Mouse (Mus musculus): Measurements from ENCODE around the gene Ccnyl1. TPM values are rescaled to one million over a fixed set of nuclear protein-coding genes. Genes with fewer than 3 reads are reported as not detected.
"Not testable (repeated sequence)": the region's sequence is repeated elsewhere in the genome, so short reads cannot be mapped to it uniquely, and the experiment has no call there.

Ccnyl1 gene
- 1.6 and 2.3 TPM in 2 replicates for polyA plus RNA-seq (2016; fragmentation: Nextera tagmentation; extraction: Ambion mirVana)

DNA sequence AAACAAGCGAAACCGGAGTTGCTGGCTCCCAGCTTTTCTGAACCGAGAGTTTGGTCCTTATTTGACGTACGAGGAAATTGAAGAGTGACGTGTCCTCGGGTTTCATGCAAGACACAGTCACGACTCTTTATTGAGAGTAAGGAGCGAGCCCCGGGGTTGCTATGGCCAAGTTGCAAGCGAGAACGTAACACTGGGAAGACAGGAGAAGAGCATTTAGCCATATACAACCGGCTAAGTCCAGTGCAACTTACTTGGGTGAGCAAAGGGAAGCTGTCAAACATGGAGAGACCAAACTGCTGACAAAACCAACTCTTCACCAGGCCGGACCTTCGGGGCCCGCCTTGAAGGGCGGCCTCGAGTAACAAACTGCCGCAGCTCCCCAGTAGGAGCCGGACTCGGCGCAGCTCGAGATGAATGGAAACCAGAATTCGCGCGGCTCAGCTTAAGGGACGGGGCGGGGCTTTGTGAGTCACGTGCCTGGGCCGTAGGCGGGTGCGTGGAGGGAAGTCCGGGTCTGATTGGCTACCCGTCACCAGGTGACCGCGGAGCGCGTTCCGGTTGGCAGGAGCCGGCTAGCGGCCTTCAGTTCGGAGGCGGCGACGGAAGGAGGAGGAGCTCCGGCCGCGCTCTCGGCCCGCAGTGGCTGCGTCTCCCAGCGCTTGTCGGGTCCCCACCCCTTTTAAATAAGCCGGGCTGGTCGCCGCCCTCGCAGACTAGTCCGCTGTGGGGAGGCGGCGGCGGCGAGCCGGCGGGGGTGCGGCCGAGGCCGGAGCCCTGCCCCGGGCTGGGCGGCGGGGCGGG is at the start of gene Ccnyl1:
Ccnyl1 (plus strand) TSS at position 243 of the 801 bp plus-strand sequence.
- Histone ChIP-seq H3K4me1 (peaks cover 37% of the 10 kb centered on the region), H3K27me3 (replicated peaks) (no peaks in the 10 kb centered on the region), H3K9me3 (replicated peaks) (no peaks in the 10 kb centered on the region), H3K4me2 (peak within 1 kb of the TSS; percentile 94), H3K9ac (peak within 1 kb of the TSS; percentile 91), H3K27ac (peak within 1 kb of the TSS; percentile 86), H3K4me3 (peak within 1 kb of the TSS; percentile 87), H3K36me3 (no peaks in the 10 kb centered on the region)
- WGBS (ENCODE audit: insufficient replicate concordance) = under 1% methylated on average over 69 of the region's 71 CpGs
- ATAC-seq = peak; percentile 98

DNA sequence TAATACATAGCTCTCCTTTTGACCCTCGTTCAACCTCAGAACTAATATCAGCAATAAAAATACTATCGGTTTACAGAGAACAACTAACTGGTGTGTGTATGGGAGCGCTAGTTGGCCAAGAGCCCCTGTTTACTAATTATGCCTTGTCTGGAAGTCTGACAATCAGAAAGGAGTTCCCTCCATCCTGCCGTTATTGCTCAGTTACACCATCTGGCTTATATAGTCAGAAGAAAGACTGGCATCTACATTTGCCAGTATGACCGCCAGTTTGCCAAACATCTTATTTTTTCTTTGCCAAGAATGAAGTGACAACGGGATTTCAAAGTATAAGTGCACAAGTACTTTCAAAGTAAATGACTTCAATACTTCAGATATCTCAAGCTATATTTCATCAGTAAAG is 49.2 kb upstream of the Ccnyl1 start:
- 86% methylated on average over 6 of the region's 6 CpGs for WGBS (ENCODE audit: insufficient replicate concordance)
- H3K27me3 ChIP-seq (replicated peaks) = no peaks in the 10 kb centered on the region
- ATAC-seq = no peak

DNA sequence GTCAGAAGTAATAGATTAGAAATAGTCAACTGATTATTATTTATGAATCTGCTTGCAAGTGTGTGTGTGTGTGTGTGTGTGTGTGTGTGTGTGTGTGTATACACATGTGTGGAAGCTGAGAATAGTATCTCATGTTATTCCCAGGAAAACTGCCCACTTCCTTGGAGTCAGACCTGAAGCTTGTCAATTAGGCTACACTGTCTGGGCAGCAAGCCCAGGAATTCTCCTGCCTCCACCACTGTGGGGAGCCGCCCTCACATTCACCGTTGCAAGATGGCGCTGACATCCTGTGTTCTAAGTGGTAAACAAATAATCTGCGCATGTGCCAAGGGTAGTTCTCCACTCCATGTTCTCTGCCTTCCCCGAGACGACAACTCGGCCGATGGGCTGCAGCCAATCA is 47.7 kb upstream of the Ccnyl1 start:
- not testable (repeated sequence) for H3K27me3 ChIP-seq (replicated peaks); H3K9ac ChIP-seq; H3K36me3 ChIP-seq; H3K4me2 ChIP-seq; ATAC-seq; H3K9me3 ChIP-seq (replicated peaks); H3K4me3 ChIP-seq; H3K27ac ChIP-seq
- H3K4me1 ChIP-seq = peaks cover 24% of the 10 kb centered on the region
- WGBS (ENCODE audit: insufficient replicate concordance) = 94% methylated on average over 8 of the region's 8 CpGs

More for the DNA sequence above, 49.2 kb upstream of the Ccnyl1 start:
- Histone ChIP-seq H3K4me2 (no peak overlapping the region), H3K9ac (no peak overlapping the region), H3K4me3 (no peak overlapping the region), H3K4me1 (peaks cover 24% of the 10 kb centered on the region), H3K36me3 (no peaks in the 10 kb centered on the region), H3K9me3 (replicated peaks) (no peaks in the 10 kb centered on the region), H3K27ac (no peak overlapping the region)

DNA sequence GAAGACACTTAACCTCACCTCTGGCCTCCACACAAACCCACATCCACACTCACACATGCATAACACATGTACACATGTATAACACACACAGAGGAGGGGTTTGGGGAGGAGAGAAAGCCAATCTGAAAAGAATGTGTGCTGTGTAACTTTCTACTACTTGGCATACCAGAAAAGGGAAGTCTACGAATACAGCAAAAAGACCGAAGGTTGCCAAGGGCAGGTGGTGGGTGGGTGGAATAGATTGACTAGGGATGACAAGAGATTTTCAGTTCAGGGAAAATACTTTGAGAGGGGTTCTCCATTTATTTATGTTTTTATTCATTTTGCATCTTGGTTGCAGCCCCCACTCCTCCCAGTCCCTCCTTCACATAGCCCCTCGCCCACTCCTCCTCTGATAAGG is 45.7 kb upstream of the Ccnyl1 start:
- no peak overlapping the region for H3K4me3 ChIP-seq
- peaks cover 8% of the 10 kb centered on the region for H3K4me1 ChIP-seq
- 80% methylated on average over 3 of the region's 3 CpGs for WGBS (ENCODE audit: insufficient replicate concordance)
- no peak overlapping the region for H3K27ac ChIP-seq
- H3K9me3 ChIP-seq (replicated peaks) = no peaks in the 10 kb centered on the region
- no peak for ATAC-seq
- H3K36me3 ChIP-seq = no peaks in the 10 kb centered on the region
- H3K9ac ChIP-seq = no peak overlapping the region
- no peak overlapping the region for H3K4me2 ChIP-seq
- no peaks in the 10 kb centered on the region for H3K27me3 ChIP-seq (replicated peaks)

DNA sequence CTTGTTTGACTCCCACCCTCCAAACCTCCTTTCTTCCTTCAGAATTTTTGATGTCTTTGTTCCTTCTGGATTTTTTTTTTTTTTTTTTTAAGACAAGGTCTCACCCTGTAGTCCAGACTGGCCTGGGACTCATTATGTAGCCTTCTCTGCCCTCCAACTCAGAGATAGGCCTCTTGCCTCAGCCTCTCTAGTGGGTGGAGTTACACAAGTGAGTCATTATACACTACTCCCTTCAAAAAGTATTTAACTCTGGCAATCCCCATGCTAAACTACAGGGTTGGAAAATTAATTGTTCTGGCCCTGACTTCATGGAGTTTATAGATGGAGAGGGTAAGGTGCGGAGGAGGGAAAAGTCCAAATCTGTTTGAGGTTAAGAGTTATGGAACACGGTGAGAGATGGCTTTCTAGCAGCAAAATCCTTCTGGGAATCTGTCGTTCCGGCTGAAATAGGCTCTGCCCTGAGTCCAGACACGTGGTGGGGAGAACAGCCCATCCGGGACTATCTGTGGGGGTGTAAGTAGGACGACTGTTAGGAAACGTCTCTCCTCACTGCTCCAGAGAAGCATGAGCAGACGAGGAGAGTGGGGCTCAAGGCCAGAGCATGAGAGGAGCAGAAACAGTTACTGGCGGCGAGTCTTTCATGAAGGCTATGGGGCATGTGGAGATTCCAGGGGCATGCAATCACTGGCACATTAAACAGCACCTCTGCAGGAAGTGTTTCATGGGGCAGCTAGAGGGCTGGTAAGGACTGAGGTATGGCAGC is 40.7 kb upstream of the Ccnyl1 start:
- ATAC-seq = no peak
- Histone ChIP-seq H3K4me1 (0 out of 2 replicates have a peak, but pooled peaks cover 6% of the 10 kb centered on the region), H3K36me3 (no peaks in the 10 kb centered on the region), H3K27me3 (replicated peaks) (no peaks in the 10 kb centered on the region), H3K4me3 (no peak overlapping the region), H3K27ac (no peak overlapping the region), H3K4me2 (no peak overlapping the region), H3K9me3 (replicated peaks) (no peaks in the 10 kb centered on the region), H3K9ac (no peak overlapping the region)
- WGBS (ENCODE audit: insufficient replicate concordance) = 66% methylated on average over 11 of the region's 11 CpGs

DNA sequence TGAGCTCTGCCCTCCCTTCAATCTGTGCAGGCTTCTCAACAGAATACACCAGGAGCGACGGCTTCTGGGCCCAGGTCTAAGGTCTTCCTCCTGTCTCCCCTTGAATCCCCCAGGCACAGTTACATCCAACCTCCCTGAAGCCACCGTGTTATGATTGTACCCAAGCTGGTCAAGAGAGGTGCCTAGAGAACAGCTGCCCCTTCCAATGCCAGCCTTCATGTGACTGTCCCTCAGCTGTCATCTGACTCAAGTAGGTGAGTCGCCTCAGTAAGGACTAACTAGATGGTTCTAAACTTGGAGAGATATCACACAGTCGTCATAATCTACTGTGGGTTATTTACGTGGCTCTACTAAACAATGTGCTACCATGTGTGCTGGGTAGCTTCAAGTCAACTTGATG is 36.6 kb upstream of the Ccnyl1 start:
- no peak overlapping the region for H3K27ac ChIP-seq
- H3K36me3 ChIP-seq = no peaks in the 10 kb centered on the region
- H3K9ac ChIP-seq = no peak overlapping the region
- no peak overlapping the region for H3K4me2 ChIP-seq
- H3K9me3 ChIP-seq (replicated peaks) = no peaks in the 10 kb centered on the region
- H3K4me3 ChIP-seq = no peak overlapping the region
- no peaks in the 10 kb centered on the region for H3K4me1 ChIP-seq
- no peaks in the 10 kb centered on the region for H3K27me3 ChIP-seq (replicated peaks)
- ATAC-seq = no peak; the same call in 1 of the 2 replicates
- 78% methylated on average over 6 of the region's 6 CpGs for WGBS (ENCODE audit: insufficient replicate concordance)

DNA sequence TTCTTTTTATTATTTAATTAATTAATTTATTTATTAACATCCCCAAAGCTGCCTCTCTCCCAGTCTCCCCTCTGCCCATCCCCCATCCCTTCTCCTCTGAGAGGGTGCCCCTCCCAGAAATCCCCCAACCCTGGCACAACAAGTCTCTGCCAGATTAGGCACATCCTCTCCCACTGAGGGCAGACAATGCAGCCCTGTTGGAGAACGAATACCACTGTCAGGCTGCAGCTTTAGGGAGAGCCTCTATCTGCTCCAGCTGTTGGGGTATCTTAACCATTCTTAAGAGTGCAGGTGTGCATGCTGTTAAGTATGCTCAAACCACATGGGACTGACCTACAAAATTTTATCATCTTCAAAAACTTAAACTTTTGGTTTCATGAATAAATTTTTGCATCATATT is 34.8 kb upstream of the Ccnyl1 start:
- 30% methylated on average over 1 of the region's 1 CpGs for WGBS (ENCODE audit: insufficient replicate concordance)
- H3K4me3 ChIP-seq = no peak overlapping the region
- no peak for ATAC-seq
- H3K36me3 ChIP-seq = no peaks in the 10 kb centered on the region
- H3K9ac ChIP-seq = no peak overlapping the region
- H3K4me2 ChIP-seq = no peak overlapping the region
- H3K4me1 ChIP-seq = no peaks in the 10 kb centered on the region
- no peak overlapping the region for H3K27ac ChIP-seq
- H3K27me3 ChIP-seq (replicated peaks) = no peaks in the 10 kb centered on the region
- no peaks in the 10 kb centered on the region for H3K9me3 ChIP-seq (replicated peaks)

DNA sequence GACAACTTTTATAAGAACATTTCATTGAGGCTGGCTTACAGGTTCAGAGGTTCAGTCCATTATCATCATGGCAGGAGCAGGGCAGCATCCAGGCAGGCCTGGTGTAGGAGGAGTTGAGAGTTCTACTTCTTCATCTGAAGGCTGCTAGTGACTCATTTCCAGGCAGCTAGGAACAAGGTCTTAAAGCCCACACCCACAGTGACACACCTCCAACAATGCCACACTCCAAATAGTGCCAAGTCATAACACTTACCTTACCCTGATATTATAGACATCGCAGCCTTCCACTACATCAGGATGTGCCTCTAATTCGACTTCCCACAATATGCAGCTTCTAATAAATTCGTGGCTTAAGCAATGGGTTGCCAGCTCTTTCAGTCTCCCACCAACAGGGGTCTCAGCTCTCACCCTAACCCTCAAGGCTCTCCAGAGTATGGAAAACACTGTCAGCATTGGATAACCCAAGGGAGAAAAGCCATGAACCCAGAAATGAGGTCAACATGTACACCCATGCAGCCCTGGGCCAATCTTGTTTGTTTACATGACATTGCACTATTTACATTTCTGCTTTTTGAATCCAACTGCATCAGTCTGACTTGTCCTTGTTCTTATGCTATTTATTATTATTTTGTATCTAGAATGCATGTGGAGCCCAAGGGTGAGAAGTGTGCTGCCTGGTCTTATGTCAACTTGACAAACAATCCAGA is 33.7 kb upstream of the Ccnyl1 start:
- Histone ChIP-seq H3K4me1 (no peaks in the 10 kb centered on the region), H3K27me3 (replicated peaks) (no peaks in the 10 kb centered on the region), H3K4me3 (no peak overlapping the region), H3K9ac (no peak overlapping the region), H3K36me3 (no peaks in the 10 kb centered on the region), H3K27ac (no peak overlapping the region), H3K4me2 (no peak overlapping the region), H3K9me3 (replicated peaks) (no peaks in the 10 kb centered on the region)
- WGBS (ENCODE audit: insufficient replicate concordance) = 69% methylated on average over 3 of the region's 3 CpGs
- 0 out of 2 replicates have a peak, but pooled peaks have one; percentile 40 for ATAC-seq

DNA sequence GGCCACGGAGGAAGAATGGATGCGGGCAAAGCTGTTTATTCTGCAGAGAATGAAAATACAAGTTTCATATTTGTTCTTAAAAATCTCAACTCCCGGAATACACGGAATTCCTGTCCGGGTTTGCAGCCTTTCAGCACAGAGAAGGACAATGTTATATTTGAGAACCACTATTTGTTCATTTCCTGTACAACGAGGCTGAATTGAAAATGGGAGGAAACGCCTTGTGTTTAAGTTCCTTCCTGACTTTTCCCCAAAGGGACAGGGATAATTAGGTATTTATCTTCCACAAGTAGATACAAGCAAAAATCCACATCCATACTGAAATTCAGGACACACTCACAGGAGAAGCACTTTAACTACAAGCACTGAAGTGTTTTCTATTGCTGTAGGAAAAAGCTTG is 31.4 kb upstream of the Ccnyl1 start:
- H3K9ac ChIP-seq = no peak overlapping the region
- ATAC-seq = no peak
- no peak overlapping the region for H3K27ac ChIP-seq
- H3K9me3 ChIP-seq (replicated peaks) = no peaks in the 10 kb centered on the region
- H3K4me2 ChIP-seq = no peak overlapping the region
- no peaks in the 10 kb centered on the region for H3K27me3 ChIP-seq (replicated peaks)
- H3K4me1 ChIP-seq = no peaks in the 10 kb centered on the region
- H3K36me3 ChIP-seq = no peaks in the 10 kb centered on the region
- 49% methylated on average over 7 of the region's 7 CpGs for WGBS (ENCODE audit: insufficient replicate concordance)
- H3K4me3 ChIP-seq = no peak overlapping the region

DNA sequence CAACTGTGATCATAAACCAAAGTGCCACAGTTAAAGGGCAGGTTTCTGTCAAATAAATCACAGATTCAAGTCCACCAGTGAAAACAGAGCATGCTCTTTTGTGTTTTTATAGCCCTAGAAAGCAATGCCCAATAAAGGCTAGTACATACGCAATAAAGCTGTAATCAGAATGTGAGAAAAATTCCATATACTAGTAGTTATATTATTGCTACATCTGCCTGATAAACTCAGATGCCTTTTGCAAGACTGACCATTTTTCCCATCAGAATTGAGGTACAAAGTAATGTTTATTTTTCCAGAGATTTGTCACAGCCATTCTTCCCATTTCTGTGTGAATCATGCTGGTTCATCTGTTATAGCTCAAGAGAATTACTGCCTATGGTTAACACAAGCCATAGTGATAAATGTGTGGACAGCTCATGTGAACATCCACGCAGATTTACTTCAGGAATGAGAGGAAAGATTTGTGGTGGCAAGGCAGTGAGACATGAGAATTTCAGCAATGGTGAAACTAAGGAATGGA is 23.1 kb upstream of the Ccnyl1 start:
- Histone ChIP-seq H3K9ac (no peak overlapping the region), H3K36me3 (no peaks in the 10 kb centered on the region), H3K4me1 (no peaks in the 10 kb centered on the region), H3K27me3 (replicated peaks) (no peaks in the 10 kb centered on the region), H3K27ac (no peak overlapping the region), H3K4me2 (no peak overlapping the region), H3K9me3 (replicated peaks) (no peaks in the 10 kb centered on the region), H3K4me3 (no peak overlapping the region)
- no peak for ATAC-seq
- whole genome bisulfite sequencing (ENCODE audit: insufficient replicate concordance) = 69% methylated on average over 2 of the region's 2 CpGs

DNA sequence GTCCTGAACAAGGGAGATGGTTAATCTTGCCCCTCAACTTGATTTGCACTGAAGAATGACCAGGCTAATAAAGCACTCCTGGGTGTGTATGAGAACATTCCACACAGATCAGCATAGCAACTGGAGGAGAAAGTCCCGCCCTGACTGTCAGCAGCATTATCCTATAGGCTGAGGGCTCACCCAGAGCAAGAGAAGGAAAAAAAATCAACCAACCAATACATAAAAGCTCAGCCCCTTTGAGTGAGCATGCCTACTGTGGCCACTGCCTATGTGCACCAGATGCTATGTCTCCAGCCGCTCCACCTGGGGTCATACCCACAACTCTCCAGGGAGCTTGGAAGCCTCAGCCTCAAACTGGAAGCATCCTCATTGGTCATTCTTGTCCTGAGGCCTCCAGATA is 20.8 kb upstream of the Ccnyl1 start:
- H3K27me3 ChIP-seq (replicated peaks) = no peaks in the 10 kb centered on the region
- H3K9ac ChIP-seq = no peak overlapping the region
- 68% methylated on average over 2 of the region's 2 CpGs for WGBS (ENCODE audit: insufficient replicate concordance)
- no peaks in the 10 kb centered on the region for H3K36me3 ChIP-seq
- no peak overlapping the region for H3K27ac ChIP-seq
- no peak overlapping the region for H3K4me3 ChIP-seq
- no peaks in the 10 kb centered on the region for H3K4me1 ChIP-seq
- H3K9me3 ChIP-seq (replicated peaks) = no peaks in the 10 kb centered on the region
- H3K4me2 ChIP-seq = no peak overlapping the region
- ATAC-seq = no peak

DNA sequence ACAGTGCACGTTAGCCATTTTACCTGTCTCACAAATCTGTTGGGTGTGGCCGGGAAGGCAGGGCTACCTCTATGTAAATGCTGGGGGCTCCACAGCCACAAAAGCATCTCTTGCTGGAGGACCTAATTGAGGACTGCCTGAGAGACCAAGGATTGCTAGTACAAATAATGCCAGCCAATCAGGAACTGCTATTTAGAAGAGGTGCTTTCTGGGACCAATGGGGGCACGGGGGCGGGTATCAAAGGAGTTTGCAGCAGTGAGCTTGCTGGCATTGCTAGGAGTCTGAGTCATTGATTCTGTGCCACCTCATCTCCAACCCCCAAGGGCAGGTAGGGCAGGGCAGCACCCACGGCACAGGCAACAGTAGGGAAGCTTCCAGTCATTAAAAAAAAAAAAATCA is 16.3 kb upstream of the Ccnyl1 start:
- Histone ChIP-seq H3K4me1 (no peaks in the 10 kb centered on the region), H3K4me2 (no peak overlapping the region), H3K9ac (no peak overlapping the region), H3K9me3 (replicated peaks) (no peaks in the 10 kb centered on the region), H3K27me3 (replicated peaks) (no peaks in the 10 kb centered on the region), H3K36me3 (0 out of 2 replicates have a peak, but pooled peaks cover 2% of the 10 kb centered on the region), H3K27ac (no peak overlapping the region), H3K4me3 (no peak overlapping the region)
- 84% methylated on average over 5 of the region's 5 CpGs for WGBS (ENCODE audit: insufficient replicate concordance)
- ATAC-seq = no peak

Data from liver, embryonic 12.5 days (tissue).